Mouse (Mus musculus): ENCODE data around the gene Actr1a.

The Actr1a gene

DNA sequence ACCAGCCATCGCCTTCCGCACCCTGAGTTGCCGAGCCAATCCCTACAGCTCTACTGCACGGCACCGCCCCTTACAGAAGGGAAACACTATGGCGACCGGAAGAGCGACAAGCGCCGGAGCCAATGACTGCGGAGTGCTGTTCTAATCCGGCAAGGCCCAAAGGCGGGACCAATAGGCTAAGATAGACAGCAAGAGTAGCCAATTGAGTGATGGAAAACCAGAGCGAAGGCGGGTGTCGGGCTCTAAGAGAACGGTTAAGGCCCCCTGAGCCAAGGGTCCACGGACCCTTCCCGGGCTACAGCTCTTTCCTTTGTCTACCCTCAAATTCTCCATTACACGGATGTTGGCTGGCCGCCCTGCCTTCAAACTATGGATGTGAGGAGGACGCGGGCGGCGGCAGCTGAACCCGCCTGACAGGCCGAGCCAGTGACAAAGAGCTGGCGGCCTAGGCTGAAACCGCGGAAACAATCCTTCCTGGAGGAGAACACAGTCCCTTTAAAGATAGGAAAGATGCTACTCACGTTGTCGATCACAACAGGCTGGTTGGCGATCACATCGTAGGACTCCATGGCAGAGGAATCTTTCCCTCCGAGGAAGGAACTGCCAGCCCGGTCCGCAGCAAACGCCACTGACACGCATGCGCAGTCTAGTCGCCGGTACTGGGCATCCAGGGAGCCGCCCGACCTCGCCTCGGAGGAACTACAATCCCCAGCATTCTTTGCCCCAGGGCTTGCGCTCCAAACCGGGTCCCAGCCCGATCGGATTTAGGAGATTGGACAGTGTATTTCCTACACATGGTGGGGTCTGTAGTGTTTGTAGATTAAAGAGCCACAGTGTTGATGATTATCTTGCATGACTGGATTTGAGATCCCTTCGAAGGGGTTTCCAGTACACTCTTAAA lies at the start of gene Actr1a:
TSS of gene Actr1a (minus strand) at position 640 of the 901 bp plus-strand sequence.
- DNase-seq (ENCODE audit: low spot score in 2 of 2), result peak; percentile 97 to 99

DNA sequence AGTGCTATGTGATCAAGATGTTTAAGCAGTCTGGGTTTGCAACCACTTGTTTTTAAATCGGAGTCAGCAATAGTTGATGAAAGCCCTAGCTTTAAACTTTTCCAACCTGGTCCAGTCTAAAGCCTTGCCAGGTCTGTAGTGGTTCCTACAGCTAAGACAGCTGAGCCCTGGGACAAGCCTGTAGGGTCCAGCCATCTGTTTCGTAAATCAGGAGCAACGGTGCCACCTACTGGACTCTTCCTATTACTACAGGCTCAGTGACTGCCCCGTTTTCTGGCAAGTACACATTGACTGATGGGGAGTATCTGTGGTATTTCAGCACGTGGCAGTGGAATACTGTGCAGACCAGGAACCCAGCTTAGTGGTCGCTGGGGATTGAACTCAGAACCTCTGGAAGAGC lies 48.7 kb upstream of the Actr1a start:
- DNase-seq (ENCODE audit: low spot score in 2 of 2), result peak; percentile 73

DNA sequence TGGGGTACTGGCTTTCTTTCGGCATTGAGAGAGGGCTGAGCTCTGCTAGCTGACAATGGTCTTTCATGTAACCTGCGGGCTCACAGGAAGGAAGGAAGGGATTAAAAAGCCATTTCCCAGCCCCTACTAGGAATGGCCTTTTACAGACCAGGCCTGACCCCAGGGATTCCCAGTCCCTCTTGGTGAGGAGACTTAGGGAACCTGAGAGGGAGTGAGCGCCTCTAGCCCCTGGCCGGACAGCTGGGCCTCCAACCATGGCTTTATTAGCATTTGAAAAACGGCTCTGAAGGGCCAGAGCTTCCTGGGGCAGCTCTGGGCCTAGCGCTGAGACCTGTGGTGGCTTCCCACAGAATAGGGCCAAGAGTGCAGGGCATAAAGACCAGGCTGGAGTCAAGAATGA lies 48.0 kb upstream of the Actr1a start:
- no peak for DNase-seq (ENCODE audit: low spot score in 2 of 2)

DNA sequence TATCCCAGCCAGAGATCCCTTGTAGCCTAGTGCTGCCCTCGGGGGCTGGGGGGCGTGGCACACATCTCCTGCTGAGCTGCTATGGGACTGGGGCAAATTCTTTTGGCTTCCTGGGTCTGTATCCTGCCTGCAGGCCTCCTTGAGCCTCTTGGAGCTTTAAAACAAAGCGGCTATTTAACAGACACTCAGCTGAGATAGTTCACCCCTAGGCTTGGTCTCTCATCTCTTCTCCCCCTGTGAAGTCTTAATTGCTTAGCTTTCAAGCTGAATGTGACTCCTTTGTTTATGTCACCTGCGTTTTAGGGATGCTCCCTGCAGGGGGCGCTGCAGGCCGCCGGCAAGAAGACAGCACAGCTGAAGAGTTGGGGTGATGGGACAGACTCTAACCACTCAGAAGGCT lies 39.9 kb upstream of the Actr1a start:
- DNase-seq (ENCODE audit: low spot score in 2 of 2), result no peak

DNA sequence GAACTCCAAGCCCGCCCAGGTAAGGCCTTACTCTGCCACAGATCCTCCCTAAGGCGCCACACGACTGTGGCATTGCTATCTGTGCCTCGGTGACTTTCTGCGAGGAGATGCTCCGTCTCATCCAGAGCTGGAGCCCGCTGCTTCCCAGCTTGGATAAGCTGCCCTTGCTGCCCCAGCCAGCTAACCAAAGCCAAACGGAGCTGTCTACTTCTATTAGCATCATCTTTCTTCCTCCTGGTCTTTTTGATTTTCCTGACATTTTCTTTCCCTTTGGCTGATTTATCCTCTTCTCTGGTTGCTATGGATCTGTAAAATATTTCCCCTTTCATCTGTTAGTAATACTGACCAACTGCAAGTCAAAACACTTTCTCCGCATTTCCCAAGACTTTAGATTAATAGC lies 39.0 kb upstream of the Actr1a start:
- no peak for DNase-seq (ENCODE audit: low spot score in 2 of 2)

DNA sequence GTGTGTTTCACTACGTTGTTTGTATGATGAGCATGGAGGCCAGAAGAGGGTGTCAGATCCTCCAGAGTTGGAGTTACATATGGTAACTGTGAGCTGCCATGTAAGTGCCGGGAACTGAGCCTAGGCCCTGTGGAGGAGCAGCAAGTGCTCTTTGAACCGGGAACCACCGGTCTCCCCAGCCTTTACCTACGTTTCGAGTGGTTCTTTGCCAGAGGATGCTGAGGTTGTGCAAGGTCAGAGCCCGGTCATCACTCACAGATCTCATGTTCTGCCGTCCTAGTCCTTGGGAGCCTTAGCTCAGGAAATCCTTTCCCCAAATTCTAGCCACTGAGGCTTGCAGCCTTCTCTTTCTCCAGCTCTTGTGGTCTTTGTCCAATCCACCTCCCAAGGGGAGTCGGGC lies 38.6 kb upstream of the Actr1a start:
- no peak for DNase-seq (ENCODE audit: low spot score in 2 of 2)

DNA sequence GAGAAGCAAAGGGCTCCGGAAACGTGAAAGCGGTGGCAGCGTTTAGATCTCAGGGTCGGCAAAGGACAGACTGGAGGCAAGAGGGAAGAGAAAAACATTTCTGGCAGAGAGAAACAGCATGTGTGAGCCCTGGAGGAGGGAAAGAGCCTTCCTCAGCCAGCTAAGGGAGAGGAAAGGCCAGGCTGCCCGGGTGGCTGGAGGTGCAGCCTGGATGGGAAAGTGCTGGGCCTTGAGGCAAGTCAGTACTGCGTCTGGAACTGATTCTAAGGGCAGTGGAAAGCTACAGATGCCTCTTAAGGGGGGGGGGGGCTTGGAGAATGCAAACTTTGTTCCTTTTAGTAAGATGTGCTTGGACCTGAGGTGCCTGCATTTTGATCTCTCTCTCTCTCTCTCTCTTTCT lies 38.2 kb upstream of the Actr1a start:
- DNase-seq (ENCODE audit: low spot score in 2 of 2), result no peak

DNA sequence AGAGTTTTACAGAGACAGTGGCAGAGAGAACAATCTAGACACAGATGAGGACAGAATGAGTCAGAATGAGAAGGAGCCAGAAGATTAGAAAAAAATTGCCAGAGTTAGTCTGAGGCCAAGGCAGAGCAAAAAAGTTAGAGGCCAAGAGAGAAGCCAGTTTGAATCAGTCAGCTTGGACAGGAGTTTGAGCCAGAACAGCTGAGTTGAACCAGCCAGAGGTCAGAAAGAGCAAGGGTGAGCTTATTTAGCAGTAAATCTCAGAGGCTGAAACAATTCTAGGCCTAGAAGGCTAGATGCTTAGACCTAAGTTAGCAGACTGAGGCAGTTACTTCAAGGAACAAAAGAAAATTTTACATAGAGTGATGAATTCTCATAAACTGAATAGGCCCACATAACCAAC lies 33.7 kb upstream of the Actr1a start:
- no peak for DNase-seq (ENCODE audit: low spot score in 2 of 2)

DNA sequence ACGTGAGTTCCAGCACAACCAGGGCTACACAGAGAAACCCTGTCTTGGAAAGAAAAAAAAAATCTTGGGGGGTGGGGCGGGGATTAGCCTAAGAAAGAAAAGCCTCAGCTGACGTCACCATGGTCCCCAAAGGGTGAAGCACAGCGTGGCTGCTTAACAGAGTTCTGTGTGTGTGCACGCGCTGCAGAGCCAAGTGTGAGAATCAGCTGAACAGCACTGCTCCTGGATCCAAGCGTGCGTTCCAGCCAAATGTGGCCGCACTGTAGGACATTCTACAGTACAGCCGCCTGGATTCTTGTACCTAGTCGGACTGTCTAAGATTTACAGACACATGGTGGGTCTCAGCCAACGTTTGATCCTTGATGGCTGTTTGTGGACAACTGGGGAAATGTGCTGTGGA lies 30.9 kb upstream of the Actr1a start:
- DNase-seq (ENCODE audit: low spot score in 2 of 2), result no peak

DNA sequence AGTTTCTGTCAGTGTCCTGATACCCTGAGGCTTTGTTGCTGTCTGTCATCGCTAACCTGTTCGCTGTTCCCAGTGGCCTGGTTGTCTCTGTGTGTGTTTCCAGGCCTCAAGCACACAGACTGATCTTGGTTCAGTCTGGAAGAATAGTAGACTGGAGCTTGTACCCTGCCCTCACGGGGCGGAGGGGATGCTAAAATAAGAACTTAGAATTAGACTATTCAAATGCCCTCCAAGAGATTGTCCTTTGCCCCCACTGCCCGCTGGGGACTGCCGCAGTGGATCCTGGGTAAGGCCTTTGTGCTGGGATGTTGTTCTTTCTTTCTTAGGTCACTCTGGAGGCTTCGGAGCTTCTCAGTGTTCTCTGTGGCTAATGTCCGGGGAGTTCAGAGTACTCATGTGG lies 29.7 kb upstream of the Actr1a start:
- DNase-seq (ENCODE audit: low spot score in 2 of 2), result no peak

DNA sequence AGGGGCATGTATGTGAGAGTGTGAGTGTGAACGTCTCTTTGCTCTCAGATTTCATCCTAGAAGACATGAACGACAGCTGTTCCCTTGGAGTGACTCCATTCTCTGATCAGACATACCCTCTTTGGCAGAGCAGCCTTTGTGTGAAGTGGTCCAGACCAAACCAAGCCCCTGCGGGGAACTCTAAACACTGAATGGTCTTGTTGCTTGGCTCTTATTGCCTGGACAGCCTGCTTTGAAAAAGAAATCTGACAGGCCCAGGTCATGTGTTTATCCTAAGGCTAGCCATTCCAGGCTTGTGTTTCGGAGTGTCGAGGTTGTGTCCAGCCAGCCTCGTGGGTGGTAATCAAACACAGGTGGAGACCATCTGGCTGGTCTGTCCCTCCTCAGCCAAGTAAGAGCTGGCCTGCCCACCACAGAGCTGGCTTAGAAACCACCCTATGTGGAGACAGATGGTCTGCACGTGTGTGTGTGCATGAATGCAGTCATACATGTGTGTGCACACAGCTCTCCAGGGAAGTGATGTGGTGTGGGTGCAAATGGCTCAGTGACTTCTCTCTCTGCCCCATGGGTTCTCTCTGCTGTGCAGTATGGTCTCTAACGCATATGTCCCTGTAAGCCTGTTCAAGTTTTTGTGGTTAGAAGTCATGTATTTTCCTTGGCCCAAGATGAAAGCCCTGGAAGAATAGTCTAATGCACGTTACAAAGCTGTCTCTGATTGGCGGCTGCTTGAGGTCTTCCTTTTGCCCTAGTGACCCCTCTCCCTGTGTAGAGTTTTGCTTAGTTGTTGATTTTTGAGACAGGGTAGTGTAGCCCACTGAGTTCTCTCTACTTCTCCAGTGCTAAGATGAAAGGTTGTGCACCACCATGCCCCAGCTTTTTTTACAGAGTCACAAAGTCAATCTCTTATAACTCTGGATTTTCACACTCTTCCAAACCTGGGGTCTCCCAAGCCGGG lies 27.1 kb upstream of the Actr1a start:
- peak in 1 of 2 experiments; percentile 4 for DNase-seq (ENCODE audit: low spot score in 2 of 2)

DNA sequence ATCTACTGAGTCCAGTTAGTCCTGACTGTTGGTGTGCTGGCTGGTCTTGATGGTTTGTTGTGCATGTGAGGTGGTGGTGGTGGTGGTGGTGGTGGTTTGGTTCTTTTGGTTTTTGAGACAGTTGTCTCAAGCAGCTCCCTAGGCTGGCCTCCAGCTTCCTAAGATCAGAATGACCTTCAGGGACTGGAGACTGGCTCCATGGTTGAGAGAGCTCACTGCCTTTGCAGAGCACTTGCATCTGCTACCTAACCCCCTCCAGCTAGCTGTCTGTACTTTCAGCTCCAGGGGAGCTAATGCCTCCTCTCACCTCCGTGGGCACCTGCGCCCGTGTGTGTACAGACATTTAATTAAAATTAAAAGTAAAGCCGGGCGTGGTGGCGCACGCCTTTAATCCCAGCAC lies 24.9 kb upstream of the Actr1a start:
- DNase-seq (ENCODE audit: low spot score in 2 of 2), result no peak

DNA sequence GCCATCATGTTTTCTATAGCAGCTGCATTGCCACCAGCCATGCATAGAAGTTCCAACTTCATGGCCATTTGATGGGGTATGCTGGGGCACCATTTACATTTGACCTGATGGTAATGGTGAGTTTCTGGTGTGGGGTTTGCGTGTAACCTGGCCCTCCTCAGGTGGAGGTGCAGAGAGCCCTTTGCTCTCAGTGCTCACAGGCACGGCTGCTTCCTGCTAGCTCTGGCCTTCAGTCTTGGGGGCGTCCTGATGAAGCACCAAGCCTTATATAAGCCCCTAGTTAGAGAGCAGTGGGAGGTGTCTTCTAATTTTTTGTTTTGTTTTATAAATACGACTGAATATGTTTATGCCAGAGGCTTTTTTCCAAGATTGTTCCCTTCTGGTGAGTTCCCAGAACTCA lies 22.5 kb upstream of the Actr1a start:
- DNase-seq (ENCODE audit: low spot score in 2 of 2), result no peak

DNA sequence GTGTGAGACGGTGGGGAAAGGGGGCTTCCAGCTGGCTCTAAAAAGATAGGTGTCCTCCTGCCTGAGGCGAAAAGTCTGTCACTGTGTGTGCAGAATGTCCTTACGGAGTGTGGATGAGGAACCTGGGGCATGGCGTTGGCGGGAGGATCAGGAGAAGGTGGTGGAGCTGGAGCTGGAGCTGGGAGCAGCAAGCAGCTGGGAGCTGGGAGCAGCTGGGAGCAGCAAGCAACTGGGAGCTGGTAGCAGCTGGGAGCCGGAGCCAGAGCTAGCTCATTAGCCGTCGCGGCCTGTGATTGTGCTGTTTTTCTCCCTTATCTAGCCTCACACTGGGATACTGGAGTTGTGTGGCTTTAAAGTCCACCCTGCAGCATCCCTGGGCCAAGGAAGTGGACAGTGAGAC lies 20.7 kb upstream of the Actr1a start:
- peak in 1 of 2 experiments; percentile 19 for DNase-seq (ENCODE audit: low spot score in 2 of 2)

DNA sequence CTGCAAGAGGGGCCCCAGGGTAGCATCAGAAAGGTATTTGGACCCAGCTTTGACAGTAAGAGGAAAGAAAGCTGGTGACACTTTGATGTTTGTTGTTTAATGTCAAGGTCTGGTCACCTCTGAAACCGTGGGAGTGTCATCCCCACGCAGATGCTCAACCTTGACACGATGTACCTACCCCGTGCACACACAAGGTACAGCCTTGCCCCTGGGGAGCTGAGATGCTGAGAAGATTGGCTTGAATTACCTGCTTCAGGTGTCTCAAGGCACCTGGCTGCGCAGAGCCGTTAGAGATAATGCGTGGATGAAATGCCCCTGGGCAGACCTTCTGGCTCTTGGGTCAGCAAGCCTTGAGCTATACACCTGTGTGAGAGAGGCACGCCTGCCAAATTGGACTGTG lies 18.9 kb upstream of the Actr1a start:
- no peak for DNase-seq (ENCODE audit: low spot score in 2 of 2)

DNA sequence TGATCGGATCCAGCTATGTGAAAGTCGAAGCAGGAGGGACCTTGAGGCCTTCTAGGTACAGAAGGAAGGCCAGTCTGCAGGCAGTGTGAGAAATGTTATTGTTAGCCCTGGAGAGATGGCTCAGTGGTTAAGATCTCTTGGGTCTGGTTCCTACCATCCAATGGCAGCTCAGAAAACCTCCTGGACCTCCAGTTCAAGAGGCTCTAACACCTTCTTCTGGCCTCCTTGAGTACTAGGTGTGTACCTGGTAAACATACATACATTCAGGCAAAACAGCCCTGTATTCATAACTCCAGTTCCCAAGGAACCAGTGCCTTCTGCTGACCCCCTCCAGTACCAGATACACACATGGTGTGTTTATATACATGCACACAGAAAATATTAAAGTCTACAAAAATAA lies 18.4 kb upstream of the Actr1a start:
- no peak for DNase-seq (ENCODE audit: low spot score in 2 of 2)

DNA sequence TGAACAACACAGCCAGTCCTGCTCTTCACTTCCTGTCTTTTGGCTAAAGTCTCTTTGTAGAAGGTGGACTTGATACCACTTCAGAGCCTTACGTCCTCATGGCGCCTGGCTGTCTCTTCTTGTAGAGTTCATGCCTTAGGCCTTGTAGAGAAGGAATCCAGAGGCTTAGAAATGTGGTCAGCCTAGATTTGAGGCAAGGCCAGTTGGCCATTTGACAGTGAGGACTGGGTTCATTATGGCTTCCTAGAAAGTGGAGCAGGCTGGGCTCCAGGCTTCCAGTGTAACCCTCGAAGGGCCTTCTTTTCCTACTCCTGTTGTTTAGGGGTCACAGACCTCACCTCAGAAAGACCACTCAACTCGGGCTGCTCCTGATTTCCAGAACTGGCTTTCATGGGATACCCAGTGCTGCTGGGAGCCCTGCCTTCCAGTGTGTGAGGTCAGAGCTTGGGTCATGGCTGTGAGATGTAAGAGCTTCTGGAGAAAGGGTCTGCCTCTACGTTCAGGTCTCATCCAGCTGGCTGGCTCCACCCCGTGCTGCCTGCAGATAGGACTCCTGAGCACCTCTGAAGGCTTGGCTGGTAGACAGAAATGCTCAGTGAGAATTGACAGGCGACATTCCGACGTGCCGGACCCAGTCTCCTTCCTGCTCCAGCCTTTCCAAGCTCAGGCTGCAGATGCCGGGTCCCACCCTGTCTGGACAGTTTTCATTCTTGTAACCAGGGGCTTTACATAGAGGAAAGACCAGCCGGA lies 16.7 kb upstream of the Actr1a start:
- DNase-seq (ENCODE audit: low spot score in 2 of 2), result no peak

DNA sequence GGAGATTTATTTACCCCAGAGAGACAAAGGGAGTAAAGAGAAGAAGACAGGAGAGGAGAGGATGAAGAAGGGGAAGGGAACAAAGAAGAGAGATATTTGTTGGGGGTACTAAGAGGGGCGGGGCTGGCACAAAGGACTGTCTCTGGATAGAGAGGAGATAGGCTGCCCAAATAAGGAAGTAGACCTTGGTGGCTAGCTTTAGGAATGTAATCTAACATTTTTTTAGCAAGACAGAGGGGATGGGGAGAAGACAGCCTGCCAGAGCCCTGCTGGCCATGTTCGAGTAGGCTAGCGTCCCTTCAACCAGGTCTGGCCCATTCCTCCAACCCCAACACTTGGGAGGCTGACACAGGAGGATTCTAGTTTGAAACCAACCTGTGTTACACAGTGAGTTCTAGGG lies 14.0 kb upstream of the Actr1a start:
- DNase-seq (ENCODE audit: low spot score in 2 of 2), result no peak

DNA sequence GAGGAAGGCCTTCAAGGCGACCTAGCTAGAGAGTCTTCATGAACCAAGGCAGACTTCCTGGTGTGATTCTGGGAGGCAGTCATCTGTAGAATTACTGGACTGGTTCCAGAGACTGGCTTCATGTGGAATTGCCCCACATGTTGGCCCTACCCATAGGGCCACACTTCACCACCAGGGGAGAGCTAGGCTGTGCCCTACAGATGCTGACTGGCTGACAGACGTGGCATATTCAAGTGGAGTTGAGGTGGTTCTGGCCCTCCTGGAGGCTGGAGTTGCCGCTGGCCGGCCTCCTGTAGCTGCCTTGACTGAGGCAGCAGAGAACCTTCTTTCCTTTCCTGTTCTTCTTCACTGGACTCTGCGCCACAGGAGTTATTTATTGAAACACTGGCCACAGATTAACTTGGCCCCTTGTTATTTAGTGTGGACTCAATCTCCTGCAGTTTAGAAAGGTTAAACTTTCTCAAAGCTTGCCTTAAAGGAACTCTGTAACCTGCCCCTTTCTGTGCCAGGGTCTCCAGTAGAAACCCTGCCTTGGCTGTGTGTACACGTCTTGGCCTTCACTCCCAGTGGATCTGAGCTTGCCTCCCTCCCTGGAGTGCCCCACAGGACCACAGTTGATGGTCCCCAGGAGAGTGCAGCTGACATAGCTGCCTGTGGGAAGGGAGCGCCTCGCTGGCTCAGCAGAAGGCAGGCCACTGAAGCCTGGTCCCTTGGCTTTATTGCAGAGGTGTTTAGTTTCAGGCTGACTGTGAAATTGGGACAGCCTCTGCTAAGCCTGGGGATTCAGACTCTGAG lies 11.2 kb upstream of the Actr1a start:
- DNase-seq (ENCODE audit: low spot score in 2 of 2), result no peak

DNA sequence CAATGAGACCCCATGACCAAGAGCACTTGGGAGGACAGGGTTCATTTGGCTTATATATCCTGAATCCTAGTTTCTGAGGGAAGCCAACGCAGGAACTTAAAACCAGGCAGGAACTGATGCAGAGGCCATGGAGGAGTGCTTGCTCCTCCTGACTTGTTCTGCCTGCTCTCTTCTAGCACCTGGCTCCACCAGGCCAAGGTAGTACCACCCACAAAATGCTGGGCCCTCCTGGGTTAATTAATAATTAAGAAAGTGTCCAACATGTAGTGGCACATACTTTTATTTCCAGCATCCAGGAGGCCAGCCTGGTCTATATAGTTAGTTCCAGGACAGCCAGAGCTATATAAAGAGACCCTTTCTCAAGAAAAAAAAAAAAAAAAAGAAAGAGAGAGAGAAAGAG lies 8.5 kb upstream of the Actr1a start:
- DNase-seq (ENCODE audit: low spot score in 2 of 2), result no peak

DNA sequence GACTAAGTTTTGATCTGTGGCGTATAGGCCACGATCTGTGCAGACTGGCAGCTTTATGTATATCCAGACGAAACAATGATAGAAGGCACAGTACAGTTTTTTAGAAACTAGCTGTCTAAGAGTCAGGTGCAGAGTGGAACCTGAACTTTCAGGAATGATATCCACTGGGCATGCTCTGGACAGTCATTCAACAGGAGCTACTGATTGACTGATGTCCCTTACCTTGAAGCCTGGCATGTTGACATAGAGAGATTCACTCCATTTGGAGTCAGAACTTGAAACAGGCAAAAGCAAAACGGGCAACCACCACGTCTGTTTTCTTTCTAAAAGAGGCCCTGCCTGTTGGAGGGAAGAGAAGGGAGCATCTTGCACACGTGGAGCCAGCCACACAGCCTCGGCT lies 5.0 kb upstream of the Actr1a start:
- no peak for DNase-seq (ENCODE audit: low spot score in 2 of 2)
